Mouse (Mus musculus) intestine, postnatal 0 days (tissue): ENCODE data around the gene Med28. TPM values are rescaled to one million over a fixed set of nuclear protein-coding genes. Genes with fewer than 3 reads are reported as not detected.

Source experiments
- ATAC-seq: fragments of 200-750 bp; cut with Nextera tagmentation; 2 replicates; pipeline ENCODE4 v1.8.0; 2017; ENCODE audit warnings: mild to moderate bottlenecking, moderate TSS enrichment, moderate library complexity
- H3K27ac ChIP-seq: fragments of 300-500 bp; sonication (generic); 2 replicates; pipeline ENCODE4 v1.5.1; 2014; ENCODE audit warnings: mild to moderate bottlenecking, low read depth, low read length, moderate library complexity
- H3K27me3 ChIP-seq: fragments of 300-500 bp; sonication (generic); replicated peaks from 2 replicates; pipeline ENCODE4 v1.6.1; 2014; ENCODE audit warnings: low read length, mixed read lengths; ENCODE audit not compliant: control insufficient read depth, insufficient read depth
- H3K36me3 ChIP-seq: fragments of 300-500 bp; sonication (generic); 2 replicates; pipeline ENCODE4 v1.6.1; 2014; ENCODE audit warnings: mild to moderate bottlenecking, moderate library complexity; ENCODE audit not compliant: control insufficient read depth, insufficient read depth
- H3K4me1 ChIP-seq: fragments of 300-500 bp; sonication (generic); replicated peaks from 2 replicates; pipeline ENCODE4 v1.6.1; 2014; ENCODE audit warnings: antibody characterized with exemption, low read length, mixed read lengths; ENCODE audit not compliant: control insufficient read depth, insufficient read depth
- H3K4me2 ChIP-seq: fragments of 300-500 bp; sonication (generic); replicated peaks from 2 replicates; pipeline ENCODE4 v1.6.1; 2014; ENCODE audit warnings: low read depth, mild to moderate bottlenecking, moderate library complexity
- H3K4me3 ChIP-seq: fragments of 300-500 bp; sonication (generic); 2 replicates; pipeline ENCODE4 v1.5.1; 2014; ENCODE audit warnings: low read depth, low read length
- H3K9ac ChIP-seq: fragments of 300-500 bp; sonication (generic); 2 replicates; pipeline ENCODE4 v1.6.1; 2014; ENCODE audit warnings: mild to moderate bottlenecking, low read depth, low read length
- H3K9me3 ChIP-seq: fragments of 300-500 bp; sonication (generic); 2 replicates; pipeline ENCODE4 v1.6.1; 2016; ENCODE audit warnings: mixed run types; ENCODE audit not compliant: control insufficient read depth
- CTCF ChIP-seq: sonication (generic); IDR thresholded peaks from 2 replicates; pipeline ENCODE4 v1.5.1; 2016; ENCODE audit warnings: low read depth, mild to moderate bottlenecking, control low read depth, antibody characterized with exemption, moderate library complexity
- WGBS: fragments of 180-500 bp; shearing (Covaris S2); extraction: QIAGEN DNeasy Blood & Tissue Kit; methylation state at CpG from one replicate; pipeline ENCODE4 v1.1.7; 2014; 5-methylcytosine and 5-hydroxymethylcytosine counted together
- polyA plus RNA-seq: library from polyadenylated mRNA; unstranded; fragments of >200 nt; fragmentation: Nextera tagmentation; extraction: Ambion mirVana; gene quantifications from 2 replicates; pipeline ENCODE4 v1.2.1, GENCODE M21; 2015

Gene Med28
- polyA plus RNA-seq, 1 experiment from 2014 or later, result 203 TPM

DNA sequence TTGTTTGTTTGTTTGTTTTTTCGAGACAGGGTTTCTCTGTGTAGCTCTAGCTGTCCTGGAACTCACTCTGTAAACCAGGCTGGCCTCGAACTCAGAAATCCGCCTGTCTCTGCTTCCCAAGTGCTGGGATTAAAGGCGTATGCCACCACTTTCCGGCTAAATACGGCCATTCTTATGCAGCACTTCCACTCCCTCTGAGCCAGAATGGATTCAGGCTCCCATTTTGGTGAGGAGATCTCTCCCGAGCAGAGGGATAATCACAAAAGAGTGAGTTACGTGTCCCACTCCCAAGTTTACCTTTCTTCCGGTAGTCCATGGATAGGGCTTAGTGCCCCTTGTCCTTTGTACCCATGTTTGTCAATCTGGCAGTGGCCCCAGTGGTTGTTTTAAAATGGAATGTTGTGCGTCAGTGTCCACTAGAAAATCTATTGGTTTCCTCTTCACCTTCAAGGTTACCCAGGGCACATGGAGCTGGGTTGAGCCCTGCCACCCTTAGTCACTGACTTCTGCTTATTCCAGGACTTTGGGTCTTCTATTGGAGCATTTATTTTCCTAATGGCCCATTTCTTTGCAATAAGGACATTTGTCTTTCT is 4.8 kb upstream of the Med28 start:
- WGBS, result 89% methylated on average over 10 of the region's 10 CpGs
- no peaks in the 10 kb centered on the region for H3K9me3 ChIP-seq

GRCm38 (mm10) chr5:45520809-45521110 is 731 bp downstream of the Med28 start:
- no peak for TF ChIP-seq CTCF
- ATAC-seq, result peak; percentile 40
- H3K9me3 ChIP-seq, result no peaks in the 10 kb centered on the region
- H3K4me2 ChIP-seq, result peak overlapping the region; percentile 73
- H3K4me1 ChIP-seq, result peaks cover 6% of the 10 kb centered on the region; the same call in 1 of the 2 replicates
- peaks cover 20% of the 10 kb centered on the region for H3K36me3 ChIP-seq
- H3K27ac ChIP-seq, result no peak overlapping the region
- H3K4me3 ChIP-seq, result peak overlapping the region; percentile 84
- H3K9ac ChIP-seq, result peak overlapping the region; percentile 73
- H3K27me3 ChIP-seq, result no peaks in the 10 kb centered on the region
- 2% methylated on average over 5 of the region's 5 CpGs for WGBS

More for the DNA sequence above, 4.8 kb upstream of the Med28 start:
- peaks cover 30% of the 10 kb centered on the region for H3K36me3 ChIP-seq
- no peaks in the 10 kb centered on the region for H3K4me1 ChIP-seq
- no peak overlapping the region for H3K9ac ChIP-seq
- TF ChIP-seq CTCF, result no peak
- H3K4me3 ChIP-seq, result no peak overlapping the region
- no peak overlapping the region for H3K27ac ChIP-seq
- H3K4me2 ChIP-seq, result no peak overlapping the region
- H3K27me3 ChIP-seq, result no peaks in the 10 kb centered on the region
- no peak for ATAC-seq

- Histone ChIP-seq H3K4me1 (peaks cover 6% of the 10 kb centered on the region; the same call in 1 of the 2 replicates), H3K4me3 (no peak overlapping the region), H3K27ac (no peak overlapping the region), H3K4me2 (peak overlapping the region; percentile 73), H3K9me3 (no peaks in the 10 kb centered on the region), H3K36me3 (peaks cover 29% of the 10 kb centered on the region), H3K27me3 (no peaks in the 10 kb centered on the region), H3K9ac (no peak overlapping the region)
- TF ChIP-seq CTCF, result no peak
- WGBS, result 94% methylated on average over 6 of the region's 6 CpGs
- ATAC-seq, result no peak
Measured at GRCm38 (mm10) chr5:45521601-45522000, 1.6 kb downstream of the Med28 start.

GRCm38 (mm10) chr5:45525101-45525500 is 5.1 kb downstream of the Med28 start:
- no peak overlapping the region for H3K4me3 ChIP-seq
- no peak overlapping the region for H3K27ac ChIP-seq
- no peak overlapping the region for H3K9ac ChIP-seq
- H3K36me3 ChIP-seq, result peaks cover 48% of the 10 kb centered on the region
- TF ChIP-seq CTCF, result no peak
- peaks cover 6% of the 10 kb centered on the region; the same call in 1 of the 2 replicates for H3K4me1 ChIP-seq
- no peaks in the 10 kb centered on the region for H3K27me3 ChIP-seq
- ATAC-seq, result no peak
- H3K4me2 ChIP-seq, result no peak overlapping the region
- no peaks in the 10 kb centered on the region for H3K9me3 ChIP-seq
- WGBS, result 95% methylated on average over 10 of the region's 10 CpGs

- H3K4me1 ChIP-seq, result peaks cover 3% of the 10 kb centered on the region; the same call in 1 of the 2 replicates
- ATAC-seq, result no peak
- no peak overlapping the region for H3K9ac ChIP-seq
- no peaks in the 10 kb centered on the region for H3K27me3 ChIP-seq
- TF ChIP-seq CTCF, result no peak
- no peaks in the 10 kb centered on the region for H3K9me3 ChIP-seq
- no peak overlapping the region for H3K27ac ChIP-seq
- peaks cover 53% of the 10 kb centered on the region for H3K36me3 ChIP-seq
- no peak overlapping the region for H3K4me3 ChIP-seq
- 88% methylated on average over 4 of the region's 4 CpGs for WGBS
- no peak overlapping the region for H3K4me2 ChIP-seq
Measured at GRCm38 (mm10) chr5:45526338-45526737, 6.3 kb downstream of the Med28 start.

DNA sequence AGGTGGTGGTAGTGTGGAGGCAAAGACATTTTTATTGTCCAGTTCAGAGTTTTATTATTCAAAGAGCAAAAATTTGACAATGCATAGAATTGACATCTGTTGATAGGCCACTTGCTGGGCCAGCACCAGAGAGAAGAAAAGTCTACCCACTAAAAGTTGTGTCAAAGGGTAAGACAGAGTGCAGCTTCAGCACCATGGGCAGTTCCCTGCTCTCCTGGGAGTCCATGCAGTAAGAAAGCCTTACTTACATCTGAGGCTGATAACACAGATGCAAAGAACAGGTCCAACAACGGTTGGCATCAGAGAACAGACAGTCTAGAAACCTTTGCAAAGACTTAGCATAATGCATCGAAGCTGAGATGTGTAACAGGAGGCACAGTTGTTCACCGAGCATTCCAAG is 9.7 kb downstream of the Med28 start:
- 84% methylated on average over 3 of the region's 3 CpGs for WGBS
- no peak for TF ChIP-seq CTCF
- no peaks in the 10 kb centered on the region for H3K9me3 ChIP-seq
- no peak overlapping the region for H3K4me2 ChIP-seq
- H3K27me3 ChIP-seq, result no peaks in the 10 kb centered on the region
- H3K36me3 ChIP-seq, result peaks cover 52% of the 10 kb centered on the region
- ATAC-seq, result no peak
- no peaks in the 10 kb centered on the region for H3K4me1 ChIP-seq
- no peak overlapping the region for H3K9ac ChIP-seq
- H3K4me3 ChIP-seq, result no peak overlapping the region
- H3K27ac ChIP-seq, result no peak overlapping the region
